Comparison of ENCODE assay signal across 24 mouse cellular contexts in genomic region chrX:48071961-48072360, GRCm38 (mm10).
"Had no signal": no experiment of that assay in that cellular context is flagged by ENCODE, and none has a peak within 500 bp of the region (broad histone marks: within the 10 kb centered on the region; RNA-seq: fewer than 3 reads in every experiment).

No protein-coding gene starts in this region.

- H3K9me3 ChIP-seq: heart, embryonic 13.5 days; heart, embryonic 15.5 days; hindbrain, embryonic 12.5 days; intestine, embryonic 15.5 days; limb, embryonic 10.5 days; limb, embryonic 12.5 days; liver, embryonic 13.5 days; liver, embryonic 15.5 days had no signal

- DNase-seq: gastrocnemius, postnatal 14 days; gastrocnemius, postnatal 36 days; heart, adult 11 months; heart, adult 2 months; heart, postnatal 14 days; heart, postnatal 36 days; kidney, adult 18-20 months; kidney, adult 8-10 months; kidney, postnatal 10 days; kidney, postnatal 25 days; kidney, postnatal 4 days; liver; liver, embryonic 13.5 days; liver, postnatal 0 days had no signal

- H3K4me3 ChIP-seq: heart, adult 2 months; heart, embryonic 13.5 days; heart, embryonic 15.5 days; hindbrain, embryonic 12.5 days; intestine, embryonic 15.5 days; layer of hippocampus, adult 2 months; left cerebral cortex, adult 2 months; limb, embryonic 10.5 days; limb, embryonic 12.5 days; liver, embryonic 13.5 days; liver, embryonic 15.5 days had no signal

- H3K36me3 ChIP-seq: heart, embryonic 13.5 days; heart, embryonic 15.5 days; hindbrain, embryonic 12.5 days; intestine, embryonic 15.5 days; limb, embryonic 10.5 days; limb, embryonic 12.5 days; liver, embryonic 13.5 days; liver, embryonic 15.5 days had no signal

- H3K4me1 ChIP-seq: heart, embryonic 13.5 days; heart, embryonic 15.5 days; hindbrain, embryonic 12.5 days; intestine, embryonic 15.5 days; limb, embryonic 10.5 days; limb, embryonic 12.5 days; liver, embryonic 13.5 days; liver, embryonic 15.5 days had no signal

- H3K27ac ChIP-seq: heart, adult 2 months; heart, embryonic 13.5 days; heart, embryonic 15.5 days; hindbrain, embryonic 12.5 days; hindbrain, embryonic 14.5 days; intestine, embryonic 15.5 days; layer of hippocampus, adult 2 months; left cerebral cortex, adult 2 months; limb, embryonic 10.5 days; limb, embryonic 12.5 days; liver, embryonic 13.5 days; liver, embryonic 15.5 days had no signal
